Mouse (Mus musculus): ENCODE data around the gene Lsm14b. TPM values are rescaled to one million over a fixed set of nuclear protein-coding genes. Genes with fewer than 3 reads are reported as not detected.

The Lsm14b gene
- total RNA-seq, 2 experiments from 2014 or later, result 44.0 to 47.6 TPM

DNA sequence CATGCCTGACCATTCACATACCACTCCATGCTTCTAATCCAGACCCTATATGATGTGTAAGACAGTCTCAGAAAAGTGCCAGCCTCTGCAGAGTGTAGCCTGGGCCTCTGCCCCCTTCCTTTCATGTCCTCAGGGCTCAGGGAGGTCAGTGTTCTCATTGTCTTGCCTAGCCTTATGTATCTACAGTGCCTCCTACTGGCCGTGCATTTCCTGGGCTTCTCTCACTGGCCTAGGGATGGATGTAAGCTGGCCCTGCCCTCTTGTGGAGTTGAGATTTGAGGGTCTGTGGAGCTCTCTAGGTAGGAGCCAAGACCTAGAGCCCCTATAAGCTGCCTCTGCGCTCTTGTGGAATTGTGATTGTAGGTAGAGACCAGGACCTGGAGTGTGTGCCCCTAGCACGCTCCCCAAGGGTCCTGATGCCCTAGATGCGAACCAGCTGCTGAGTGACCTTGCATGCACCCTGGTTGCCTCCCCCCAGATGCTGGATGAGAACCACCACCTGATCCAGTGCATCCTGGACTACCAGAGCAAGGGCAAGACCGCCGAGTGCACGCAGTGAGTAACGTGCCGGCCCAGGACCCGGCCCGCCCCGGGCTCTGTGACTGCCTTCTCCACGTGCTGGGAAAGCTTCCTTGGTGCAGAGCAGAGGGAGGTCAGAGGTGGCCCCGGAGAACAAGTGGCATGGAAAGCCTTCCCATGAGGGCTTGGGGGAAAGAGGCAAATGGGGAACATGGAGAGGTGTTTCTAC is 27.4 kb downstream of the Lsm14b start:
- DNase-seq (ENCODE audit: low spot score), result no peak

DNA sequence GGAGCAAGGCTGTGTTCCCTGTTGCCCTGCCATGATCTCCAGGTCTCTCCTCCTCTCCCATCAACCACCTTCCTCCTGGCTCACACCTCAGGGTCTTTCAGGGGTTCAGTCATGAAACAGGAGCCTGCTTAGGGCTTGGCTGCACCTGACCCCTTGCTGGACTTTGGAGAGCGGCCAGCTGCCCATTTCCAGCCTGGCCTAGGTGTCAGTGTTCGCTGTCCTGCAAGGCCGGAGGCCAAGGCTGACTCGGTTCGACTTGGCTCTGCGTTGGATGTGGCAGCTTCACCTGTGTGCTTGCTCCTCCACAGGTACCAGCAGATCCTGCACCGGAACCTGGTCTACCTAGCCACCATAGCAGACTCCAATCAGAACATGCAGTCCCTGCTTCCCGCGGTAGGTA is 28.2 kb downstream of the Lsm14b start:
- peak; percentile 26 for DNase-seq (ENCODE audit: low spot score)

DNA sequence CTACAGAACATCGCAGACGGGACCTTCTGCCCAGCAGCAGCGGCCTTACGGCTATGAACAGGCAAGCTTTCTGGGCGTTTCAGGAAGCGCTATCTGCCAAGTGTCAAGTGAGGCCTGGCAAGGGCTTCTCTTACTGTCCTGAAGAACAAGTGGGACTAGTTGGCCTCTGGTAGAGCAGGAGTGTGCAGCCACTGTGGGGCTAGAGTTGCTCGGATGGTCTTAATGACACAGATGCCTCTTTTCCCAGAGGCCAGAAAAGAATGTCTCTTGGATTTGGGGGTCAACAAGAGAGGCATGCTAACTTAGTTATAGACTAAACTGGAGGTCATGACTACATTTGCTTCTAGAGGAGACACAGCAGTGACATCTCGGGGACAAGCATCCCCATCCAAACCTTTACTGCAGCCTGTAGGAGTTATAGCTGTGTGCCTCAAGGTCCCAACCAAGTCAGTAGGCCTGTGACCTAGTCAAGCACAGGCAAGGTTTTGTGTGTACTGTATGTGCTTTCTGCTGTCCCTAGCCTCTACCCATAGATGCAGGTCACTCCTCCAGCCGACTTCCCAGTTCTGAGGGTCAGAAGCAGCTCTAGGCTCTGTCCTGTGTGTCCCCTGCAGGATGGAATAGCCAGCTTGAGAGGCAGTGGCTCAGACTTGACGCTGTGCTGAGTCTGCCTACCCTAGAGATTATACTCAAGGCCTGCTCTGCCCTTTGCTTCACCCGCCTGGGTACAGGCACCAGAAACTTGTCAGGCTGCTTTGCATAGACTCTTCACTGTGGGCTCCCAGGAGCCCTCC is 38.7 kb downstream of the Lsm14b start:
- DNase-seq (ENCODE audit: low spot score), result no peak

DNA sequence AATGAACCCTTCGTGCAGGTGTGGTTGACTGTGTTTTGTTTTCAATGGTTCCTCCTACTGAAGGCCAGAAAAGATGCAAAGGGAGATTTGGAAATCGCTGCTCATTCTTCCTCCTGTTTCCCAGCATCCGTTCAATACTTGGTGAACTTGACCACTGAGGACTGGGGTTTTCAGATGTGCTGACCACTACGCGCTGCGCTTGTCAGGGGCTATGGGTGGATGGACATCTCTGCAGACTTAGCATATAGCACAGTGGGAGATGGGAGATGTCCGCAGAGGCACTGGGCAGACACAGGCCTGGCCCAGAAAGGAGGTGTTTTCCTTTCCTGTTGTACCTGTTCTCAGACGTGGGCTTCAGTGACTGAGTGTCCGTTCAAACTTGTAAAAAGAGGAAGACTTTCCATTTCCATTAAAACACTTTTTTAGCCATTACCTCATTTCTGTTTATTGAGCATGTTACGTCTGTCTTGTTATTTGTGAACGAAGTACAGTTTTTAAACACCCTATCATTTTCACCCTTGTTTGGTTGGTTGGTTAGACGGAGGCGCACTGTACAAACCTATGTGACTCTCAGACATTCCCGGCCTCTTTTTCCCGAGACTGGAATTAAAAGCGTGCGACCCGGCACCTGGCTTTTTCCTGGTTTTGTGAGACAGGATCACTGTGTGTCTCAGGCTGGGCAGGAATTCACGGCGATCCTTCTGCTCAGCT is 45.1 kb downstream of the Lsm14b start:
- DNase-seq (ENCODE audit: low spot score), result no peak

DNA sequence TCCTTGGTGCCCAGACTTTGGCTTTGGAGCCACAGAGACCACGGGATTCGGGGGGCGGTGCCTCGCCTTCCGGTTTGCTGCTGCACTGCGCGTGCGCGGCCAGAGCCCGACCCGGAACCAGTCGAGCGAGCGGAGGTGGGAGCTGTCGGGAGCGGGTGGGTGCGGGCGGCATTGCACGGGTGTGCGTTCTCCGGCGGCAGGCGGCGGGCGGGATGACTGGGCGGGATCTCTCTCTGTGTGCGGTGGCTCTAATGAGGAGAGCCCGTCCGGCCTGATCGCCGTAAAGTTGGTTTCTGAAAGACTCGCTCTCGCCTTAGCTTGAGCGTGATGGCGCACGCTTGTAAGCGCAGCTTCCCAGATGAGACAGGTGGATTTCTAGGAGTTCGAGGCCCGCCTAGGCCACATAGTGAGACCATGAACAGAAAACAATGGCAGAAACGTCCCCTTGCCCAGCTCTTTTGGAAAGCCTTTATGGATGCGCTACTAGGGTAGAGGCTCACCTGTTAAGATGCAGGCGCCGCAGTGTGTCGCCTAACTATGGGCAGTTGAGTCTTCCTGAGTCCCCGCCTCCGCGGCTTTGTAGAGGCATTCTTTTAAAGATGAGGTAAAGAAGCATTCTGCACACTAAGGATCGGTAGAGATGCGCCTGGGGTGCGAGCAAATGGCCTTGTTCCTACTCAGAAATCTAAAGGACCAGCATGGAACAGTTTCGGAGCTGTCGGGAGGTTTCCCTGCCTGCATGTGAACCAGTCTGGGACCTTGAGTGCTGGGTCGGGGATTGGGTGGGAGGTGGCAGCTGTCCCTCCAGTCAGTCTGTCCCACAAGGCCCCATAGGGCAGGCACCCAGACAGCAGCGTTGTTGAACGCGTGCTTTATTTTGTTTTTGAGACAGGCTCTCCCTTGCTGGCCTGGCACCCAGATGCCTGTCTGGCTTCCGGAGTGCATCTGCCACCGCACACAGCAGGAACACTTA is 46.0 kb downstream of the Lsm14b start, which contains the start of gene Mtg2:
TSS of gene Mtg2 (plus strand) at position 108 of the 973 bp plus-strand sequence.
- DNase-seq (ENCODE audit: low spot score), result peak; percentile 95

DNA sequence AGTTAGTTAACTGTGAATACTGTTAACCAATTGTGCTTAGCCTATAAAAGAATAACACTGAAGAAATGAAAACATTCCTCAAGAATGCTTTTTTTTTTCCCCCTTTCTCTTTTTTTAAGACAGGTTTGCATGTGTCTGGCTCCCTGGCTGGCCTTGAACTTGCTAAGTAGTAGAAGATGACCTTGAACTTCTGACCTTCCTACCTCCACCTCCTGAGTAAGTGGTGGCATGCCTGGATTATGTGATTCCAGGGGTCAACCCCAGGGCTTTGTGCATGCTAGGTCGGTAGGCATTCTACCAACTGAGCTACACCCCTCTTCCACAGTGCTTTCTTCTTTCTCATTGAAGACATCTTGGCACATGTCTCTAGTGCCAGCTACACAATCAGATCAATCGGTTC is 46.9 kb downstream of the Lsm14b start:
- DNase-seq (ENCODE audit: low spot score), result no peak

DNA sequence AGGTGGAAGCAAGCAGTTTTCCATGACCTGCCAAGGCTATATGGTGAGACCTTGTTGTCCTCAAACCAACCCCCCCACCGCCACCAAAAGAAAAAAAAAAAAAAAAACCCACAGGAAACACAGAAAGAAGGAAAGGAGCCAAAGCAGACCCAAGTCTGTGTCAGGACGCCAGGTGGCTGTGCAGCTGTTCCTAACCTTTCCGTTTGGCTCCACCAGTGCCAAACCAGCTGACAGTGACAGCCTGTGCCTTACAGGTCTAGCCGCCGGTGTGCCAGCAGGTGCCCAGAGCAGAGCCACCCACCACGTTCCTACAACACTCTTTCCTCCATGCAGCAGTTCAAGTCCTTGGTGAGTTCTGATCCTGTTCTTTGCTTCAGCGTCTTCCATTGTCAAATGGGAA is 48.1 kb downstream of the Lsm14b start:
- no peak for DNase-seq (ENCODE audit: low spot score)

DNA sequence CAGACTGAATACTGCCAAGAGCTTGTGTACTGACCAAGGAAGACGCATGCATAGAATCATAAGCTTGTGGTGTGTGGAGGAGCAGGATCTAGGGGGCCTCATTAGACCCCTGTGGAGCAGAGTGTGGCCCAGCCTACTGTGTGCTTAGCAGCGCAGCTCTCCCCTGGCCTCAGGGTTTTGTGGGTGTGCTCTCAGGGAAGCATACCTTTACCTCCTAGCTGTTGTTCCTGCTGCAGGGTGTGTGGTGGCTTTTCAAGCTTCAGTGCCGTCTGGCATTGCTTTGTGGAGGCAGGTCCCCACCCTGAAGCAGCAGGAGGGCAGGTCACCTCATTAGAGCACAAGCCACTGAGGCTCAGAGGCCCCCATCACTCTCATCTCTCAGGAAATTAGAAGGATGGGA is 52.8 kb downstream of the Lsm14b start:
- DNase-seq (ENCODE audit: low spot score), result no peak

DNA sequence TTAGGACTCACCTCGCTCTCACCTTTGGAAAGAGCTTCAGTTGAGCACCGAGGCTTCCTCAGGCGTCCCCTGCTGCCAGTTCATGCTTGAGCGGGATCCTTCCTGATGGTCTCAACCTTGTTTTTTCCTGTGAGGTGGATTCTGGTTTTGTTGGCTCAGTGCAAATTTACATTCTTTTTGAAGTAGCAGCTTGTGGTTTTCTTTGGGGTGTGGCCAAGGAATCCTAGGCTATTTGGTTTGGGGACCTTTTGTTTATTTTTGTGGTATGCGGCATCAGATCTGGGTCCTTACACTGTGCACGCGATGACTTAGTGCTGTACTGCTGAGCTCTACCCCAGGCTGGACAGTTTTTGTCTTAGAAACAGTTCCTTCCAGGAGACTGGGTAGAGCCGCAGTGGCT is 55.9 kb downstream of the Lsm14b start:
- DNase-seq (ENCODE audit: low spot score), result no peak

DNA sequence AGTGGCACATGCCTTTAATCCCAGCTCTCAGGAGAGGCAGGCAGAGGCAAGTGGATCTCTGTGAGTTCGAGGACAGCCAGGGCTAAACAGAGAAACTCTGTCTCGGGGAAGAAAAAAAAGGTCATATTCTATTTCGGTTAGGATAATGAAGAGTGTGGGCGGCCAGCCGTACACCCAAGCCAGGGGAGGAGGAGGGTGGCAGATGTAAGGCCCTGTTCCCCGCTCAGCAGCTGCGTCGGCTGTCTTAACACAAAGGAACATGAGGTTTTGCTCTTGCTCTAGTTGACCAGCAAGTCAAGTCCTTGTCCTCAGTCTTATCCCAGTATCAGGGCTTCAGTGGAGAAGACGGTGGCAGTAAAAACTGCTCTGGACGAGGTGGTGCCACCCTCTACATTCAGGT is 58.3 kb downstream of the Lsm14b start:
- no peak for DNase-seq (ENCODE audit: low spot score)

DNA sequence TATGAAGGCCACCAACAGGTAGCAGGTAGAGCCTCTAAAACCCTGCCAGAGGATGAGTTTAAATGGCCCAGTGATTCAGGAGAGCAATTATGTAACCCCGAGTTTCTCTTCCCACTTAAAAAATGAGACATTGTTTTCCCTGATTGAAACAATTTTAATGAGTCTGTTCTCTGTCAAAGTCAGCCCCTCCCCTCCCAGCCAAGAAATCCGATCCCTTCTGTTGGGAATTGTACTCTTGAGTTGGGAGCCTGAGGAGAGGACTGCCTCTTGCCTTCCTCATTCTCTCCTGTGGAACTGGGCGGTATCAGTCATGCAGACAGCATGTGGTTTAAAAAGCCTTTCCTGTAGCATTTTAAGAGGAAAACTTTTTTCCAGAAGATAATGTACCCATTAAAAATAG is 59.8 kb downstream of the Lsm14b start:
- no peak for DNase-seq (ENCODE audit: low spot score)

Other genes starting within 250 kb of the Lsm14b start
- 1 to 10 TPM; 7.7 to 8.3 TPM for gene Taf4, start 48.3 kb upstream of the Lsm14b start, total RNA-seq (2021)
- gene Psma7, start 17.4 kb downstream of the Lsm14b start, total RNA-seq (2021), result 100 to 1,000 TPM; 147 to 149 TPM
- 1 to 10 TPM; 1.8 to 2.0 TPM for gene Ss18l1, start 17.5 kb downstream of the Lsm14b start, total RNA-seq (2021)
- 10 to 100 TPM; 15.0 to 15.3 TPM for gene Mtg2, start 45.6 kb downstream of the Lsm14b start, total RNA-seq (2021)
- not detected for gene Hrh3, start 79.5 kb downstream of the Lsm14b start, total RNA-seq (2021)
- 10 to 100 TPM; 16.9 to 18.8 TPM for gene Osbpl2, start 94.3 kb downstream of the Lsm14b start, total RNA-seq (2021)
- gene Adrm1, start 146.5 kb downstream of the Lsm14b start, total RNA-seq (2021), result 100 to 1,000 TPM; 114 to 119 TPM
- gene Lama5, start 200.9 kb downstream of the Lsm14b start, total RNA-seq (2021), result 10 to 100 TPM in 1 of 2 experiments, 1 to 10 TPM in 1; 9.6 to 10.6 TPM
- gene Rps21, start 232.4 kb downstream of the Lsm14b start, total RNA-seq (2021), result 100 to 1,000 TPM; 355 to 460 TPM
- gene Cables2, start 248.5 kb downstream of the Lsm14b start, total RNA-seq (2021), result 1 to 10 TPM; 8.2 to 9.1 TPM

Measured in gastrocnemius, adult 18-20 months (tissue).